Mouse (Mus musculus) forebrain, embryonic 10.5 days (tissue): Measurements from ENCODE around the gene Plekhm3. TPM values are rescaled to one million over a fixed set of nuclear protein-coding genes. Genes with fewer than 3 reads are reported as not detected.

Experiments used
- DNase-seq: peaks from one replicate; pipeline ENCODE4 v3.0.0-alpha.2; 2017; ENCODE audit warnings: low spot score; ENCODE audit errors: extremely low spot score
- H3K27ac ChIP-seq: fragments of 300-500 bp; sonication (generic); 2 replicates; pipeline ENCODE4 v1.5.1; 2016; ENCODE audit warnings: mild to moderate bottlenecking
- H3K27me3 ChIP-seq: fragments of 300-500 bp; sonication (generic); 2 replicates; pipeline ENCODE4 v1.6.1; 2016; ENCODE audit warnings: mild to moderate bottlenecking; ENCODE audit not compliant: poor library complexity, severe bottlenecking
- H3K36me3 ChIP-seq: fragments of 300-500 bp; sonication (generic); replicated peaks from 2 replicates; pipeline ENCODE4 v1.6.1; 2016; ENCODE audit warnings: mild to moderate bottlenecking, moderate library complexity
- H3K4me1 ChIP-seq: fragments of 300-500 bp; sonication (generic); 2 replicates; pipeline ENCODE4 v1.6.1; 2016
- H3K4me3 ChIP-seq: fragments of 300-500 bp; sonication (generic); 2 replicates; pipeline ENCODE4 v1.5.1; 2016; ENCODE audit warnings: mild to moderate bottlenecking, moderate library complexity
- H3K9me3 ChIP-seq: fragments of 300-500 bp; sonication (generic); 2 replicates; pipeline ENCODE4 v1.6.1; 2016; ENCODE audit warnings: mild to moderate bottlenecking, moderate library complexity
- WGBS: fragments of 180-500 bp; shearing (Covaris S2); methylation state at CpG from one replicate; pipeline ENCODE4 v1.1.7; 2016; 5-methylcytosine and 5-hydroxymethylcytosine counted together
- polyA plus RNA-seq: library from polyadenylated mRNA; unstranded; fragments of >200 nt; fragmentation: Nextera tagmentation; extraction: Ambion mirVana; gene quantifications from 2 replicates; pipeline ENCODE4 v1.2.1, GENCODE M21; 2016

Plekhm3 gene
- polyA plus RNA-seq, 1 experiment from 2014 or later = 7.2 TPM

- WGBS = 65% methylated on average over 6 of the region's 6 CpGs
- H3K4me1 ChIP-seq = peaks cover 30% of the 10 kb centered on the region
- H3K4me3 ChIP-seq = no peak overlapping the region
- peaks cover 40% of the 10 kb centered on the region for H3K27me3 ChIP-seq
- H3K27ac ChIP-seq = no peak overlapping the region
- no peaks in the 10 kb centered on the region for H3K36me3 ChIP-seq
- no peaks in the 10 kb centered on the region for H3K9me3 ChIP-seq
- no peak for DNase-seq
These were observed 154.0 kb downstream of the Plekhm3 start for GRCm38 (mm10) chr1:64802631-64803030.

- Histone ChIP-seq H3K27me3 (peaks cover 18% of the 10 kb centered on the region), H3K9me3 (no peaks in the 10 kb centered on the region), H3K36me3 (peaks cover 7% of the 10 kb centered on the region; the same call in 1 of the 2 replicates), H3K27ac (no peak overlapping the region), H3K4me3 (no peak overlapping the region), H3K4me1 (peaks cover 2% of the 10 kb centered on the region)
- DNase-seq = no peak
- 91% methylated on average over 3 of the region's 3 CpGs for WGBS
These were observed 159.0 kb downstream of the Plekhm3 start for GRCm38 (mm10) chr1:64797621-64798020.

- Histone ChIP-seq H3K9me3 (no peaks in the 10 kb centered on the region), H3K27me3 (peaks cover 14% of the 10 kb centered on the region), H3K4me1 (peaks cover 7% of the 10 kb centered on the region), H3K36me3 (peaks cover 7% of the 10 kb centered on the region; the same call in 1 of the 2 replicates), H3K4me3 (no peak overlapping the region), H3K27ac (no peak overlapping the region)
- DNase-seq = no peak
- 89% methylated on average over 6 of the region's 6 CpGs for WGBS
These were observed 159.6 kb downstream of the Plekhm3 start for GRCm38 (mm10) chr1:64796867-64797582.

GRCm38 (mm10) chr1:64795284-64796040 lies 161.2 kb downstream of the Plekhm3 start:
- peaks cover 7% of the 10 kb centered on the region; the same call in 1 of the 2 replicates for H3K36me3 ChIP-seq

GRCm38 (mm10) chr1:64794096-64794495 lies 162.5 kb downstream of the Plekhm3 start:
- H3K36me3 ChIP-seq = peaks cover 7% of the 10 kb centered on the region; the same call in 1 of the 2 replicates
- H3K9me3 ChIP-seq = no peaks in the 10 kb centered on the region
- H3K4me1 ChIP-seq = peaks cover 19% of the 10 kb centered on the region
- no peak overlapping the region for H3K27ac ChIP-seq
- no peak overlapping the region for H3K4me3 ChIP-seq
- H3K27me3 ChIP-seq = no peaks in the 10 kb centered on the region; the same call in 1 of the 2 replicates
- 91% methylated on average over 11 of the region's 11 CpGs for WGBS
- DNase-seq = no peak

More at GRCm38 (mm10) chr1:64795284-64796040, 161.2 kb downstream of the Plekhm3 start:
- no peak overlapping the region for H3K27ac ChIP-seq
- no peak for DNase-seq
- peaks cover 1% of the 10 kb centered on the region; the same call in 1 of the 2 replicates for H3K27me3 ChIP-seq
- WGBS = 82% methylated on average over 8 of the region's 8 CpGs
- no peak overlapping the region for H3K4me3 ChIP-seq
- no peaks in the 10 kb centered on the region for H3K9me3 ChIP-seq
- peaks cover 19% of the 10 kb centered on the region for H3K4me1 ChIP-seq

- Histone ChIP-seq H3K36me3 (peaks cover 7% of the 10 kb centered on the region; the same call in 1 of the 2 replicates), H3K4me1 (peaks cover 19% of the 10 kb centered on the region), H3K4me3 (no peak overlapping the region), H3K27ac (no peak overlapping the region), H3K9me3 (no peaks in the 10 kb centered on the region), H3K27me3 (peaks cover 4% of the 10 kb centered on the region; the same call in 1 of the 2 replicates)
- no peak for DNase-seq
- WGBS = 95% methylated on average over 4 of the region's 4 CpGs
These were observed 163.4 kb downstream of the Plekhm3 start for GRCm38 (mm10) chr1:64793234-64793530.

- Histone ChIP-seq H3K27ac (no peak overlapping the region; the same call in 1 of the 2 replicates), H3K36me3 (peaks cover 7% of the 10 kb centered on the region; the same call in 1 of the 2 replicates), H3K4me1 (peaks cover 19% of the 10 kb centered on the region), H3K27me3 (peaks cover 6% of the 10 kb centered on the region; the same call in 1 of the 2 replicates), H3K9me3 (no peaks in the 10 kb centered on the region), H3K4me3 (no peak overlapping the region)
- no peak for DNase-seq
- WGBS = 87% methylated on average over 11 of the region's 11 CpGs
These were observed 163.9 kb downstream of the Plekhm3 start for GRCm38 (mm10) chr1:64792521-64793233.

- peaks cover 10% of the 10 kb centered on the region; the same call in 1 of the 2 replicates for H3K27me3 ChIP-seq
- H3K4me1 ChIP-seq = peaks cover 19% of the 10 kb centered on the region
- no peak overlapping the region for H3K4me3 ChIP-seq
- H3K27ac ChIP-seq = peak overlapping the region; percentile 26; the same call in 1 of the 2 replicates
- H3K36me3 ChIP-seq = peaks cover 7% of the 10 kb centered on the region; the same call in 1 of the 2 replicates
- no peaks in the 10 kb centered on the region for H3K9me3 ChIP-seq
- no peak for DNase-seq
- 47% methylated on average over 6 of the region's 6 CpGs for WGBS
These were observed 164.8 kb downstream of the Plekhm3 start for GRCm38 (mm10) chr1:64791826-64792225.

- DNase-seq = no peak
- Histone ChIP-seq H3K36me3 (peaks cover 7% of the 10 kb centered on the region; the same call in 1 of the 2 replicates), H3K27me3 (peaks cover 17% of the 10 kb centered on the region; the same call in 1 of the 2 replicates), H3K27ac (0 out of 2 replicates have a peak overlapping the region, but pooled peaks have one; percentile 1), H3K4me3 (no peak overlapping the region), H3K4me1 (peaks cover 19% of the 10 kb centered on the region), H3K9me3 (no peaks in the 10 kb centered on the region)
- 70% methylated on average over 9 of the region's 9 CpGs for WGBS
These were observed 165.5 kb downstream of the Plekhm3 start for GRCm38 (mm10) chr1:64790806-64791790.

GRCm38 (mm10) chr1:64787701-64788515 lies 168.7 kb downstream of the Plekhm3 start:
- Histone ChIP-seq H3K9me3 (no peaks in the 10 kb centered on the region), H3K27me3 (peaks cover 32% of the 10 kb centered on the region), H3K4me3 (no peak overlapping the region), H3K27ac (no peak overlapping the region), H3K4me1 (peaks cover 19% of the 10 kb centered on the region), H3K36me3 (no peaks in the 10 kb centered on the region)
- 85% methylated on average over 6 of the region's 6 CpGs for WGBS
- no peak for DNase-seq

- peaks cover 26% of the 10 kb centered on the region for H3K4me1 ChIP-seq
- H3K9me3 ChIP-seq = no peaks in the 10 kb centered on the region
- H3K27me3 ChIP-seq = peaks cover 87% of the 10 kb centered on the region
- peak overlapping the region; percentile 82 for H3K27ac ChIP-seq
- H3K4me3 ChIP-seq = peak overlapping the region; percentile 32
- DNase-seq = peak; percentile 62
- 20% methylated on average over 12 of the region's 12 CpGs for WGBS
- H3K36me3 ChIP-seq = no peaks in the 10 kb centered on the region
These were observed 176.8 kb downstream of the Plekhm3 start for GRCm38 (mm10) chr1:64779863-64780262.
